Mouse (Mus musculus): Measurements from ENCODE around the gene Gm37240. TPM values are rescaled to one million over a fixed set of nuclear protein-coding genes. Genes with fewer than 3 reads are reported as not detected.

The Gm37240 gene
- polyA plus RNA-seq, 1 experiment from 2014 or later = 1.1 TPM

DNA sequence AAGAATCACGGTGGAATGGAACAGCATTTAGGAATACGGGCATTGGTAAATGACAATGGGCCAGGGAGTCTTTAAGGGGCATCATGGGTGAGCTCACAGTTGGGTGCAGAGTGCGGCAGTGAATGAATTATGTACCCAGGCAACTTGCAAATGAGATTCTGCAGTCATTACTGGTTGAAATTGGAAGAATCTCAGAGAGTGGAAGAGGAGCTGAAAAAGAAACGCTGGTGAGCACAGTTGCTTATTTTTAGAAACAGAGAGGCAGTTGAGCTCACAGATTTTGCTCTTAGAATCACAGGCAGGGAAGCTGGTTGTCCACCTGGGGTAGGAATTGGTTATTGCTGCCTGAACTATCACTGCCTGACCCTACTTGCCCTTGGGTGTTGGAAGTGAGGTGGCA lies 776.6 kb downstream of the Gm37240 start:
- Histone ChIP-seq H3K4me3 (ENCODE audit: low read depth, low read length) (no peak overlapping the region), H3K27ac (ENCODE audit: low read depth, low read length) (no peak overlapping the region), H3K27me3 (replicated peaks; ENCODE audit: control insufficient read depth, insufficient read depth, low read length) (no peaks in the 10 kb centered on the region), H3K4me2 (ENCODE audit: low read length) (no peak overlapping the region), H3K4me1 (ENCODE audit: control insufficient read depth, insufficient read depth, low read length) (peaks cover 3% of the 10 kb centered on the region; the same call in 1 of the 2 replicates), H3K9me3 (replicated peaks; ENCODE audit: control insufficient read depth, low read length) (no peaks in the 10 kb centered on the region), H3K9ac (ENCODE audit: low read length) (no peak overlapping the region), H3K36me3 (ENCODE audit: control insufficient read depth, insufficient read depth, low read length) (no peaks in the 10 kb centered on the region)
- DNase-seq (ENCODE audit: low spot score) (no peak), ATAC-seq (no peak)
- WGBS = 21% methylated on average over 4 of the region's 4 CpGs

- H3K4me3 ChIP-seq (ENCODE audit: low read depth, low read length) = no peak overlapping the region
- no peaks in the 10 kb centered on the region for H3K4me1 ChIP-seq (ENCODE audit: control insufficient read depth, insufficient read depth, low read length)
- no peak overlapping the region for H3K4me2 ChIP-seq (ENCODE audit: low read length)
- no peaks in the 10 kb centered on the region for H3K9me3 ChIP-seq (replicated peaks; ENCODE audit: control insufficient read depth, low read length)
- no peak overlapping the region for H3K9ac ChIP-seq (ENCODE audit: low read length)
- ATAC-seq (no peak), DNase-seq (ENCODE audit: low spot score) (no peak)
- no peak overlapping the region for H3K27ac ChIP-seq (ENCODE audit: low read depth, low read length)
- no peaks in the 10 kb centered on the region for H3K27me3 ChIP-seq (replicated peaks; ENCODE audit: control insufficient read depth, insufficient read depth, low read length)
- H3K36me3 ChIP-seq (ENCODE audit: control insufficient read depth, insufficient read depth, low read length) = no peaks in the 10 kb centered on the region
- 64% methylated on average over 2 of the region's 2 CpGs for WGBS
Observed at GRCm38 (mm10) chr3:85109221-85109620, 778.1 kb downstream of the Gm37240 start.

GRCm38 (mm10) chr3:85108396-85108795 lies 778.9 kb downstream of the Gm37240 start:
- H3K27ac ChIP-seq (ENCODE audit: low read depth, low read length) = no peak overlapping the region
- WGBS = 86% methylated on average over 3 of the region's 3 CpGs
- H3K9me3 ChIP-seq (replicated peaks; ENCODE audit: control insufficient read depth, low read length) = no peaks in the 10 kb centered on the region
- ATAC-seq (no peak), DNase-seq (ENCODE audit: low spot score) (no peak)
- H3K27me3 ChIP-seq (replicated peaks; ENCODE audit: control insufficient read depth, insufficient read depth, low read length) = no peaks in the 10 kb centered on the region
- no peak overlapping the region for H3K9ac ChIP-seq (ENCODE audit: low read length)
- no peaks in the 10 kb centered on the region for H3K4me1 ChIP-seq (ENCODE audit: control insufficient read depth, insufficient read depth, low read length)
- no peak overlapping the region for H3K4me2 ChIP-seq (ENCODE audit: low read length)
- H3K4me3 ChIP-seq (ENCODE audit: low read depth, low read length) = no peak overlapping the region
- no peaks in the 10 kb centered on the region for H3K36me3 ChIP-seq (ENCODE audit: control insufficient read depth, insufficient read depth, low read length)

- WGBS = 60% methylated on average over 11 of the region's 11 CpGs
- H3K9ac ChIP-seq (ENCODE audit: low read length) = no peak overlapping the region
- H3K27ac ChIP-seq (ENCODE audit: low read depth, low read length) = no peak overlapping the region
- DNase-seq (ENCODE audit: low spot score) = peak; percentile 22
- H3K27me3 ChIP-seq (replicated peaks; ENCODE audit: control insufficient read depth, insufficient read depth, low read length) = no peaks in the 10 kb centered on the region
- no peak overlapping the region for H3K4me2 ChIP-seq (ENCODE audit: low read length)
- H3K9me3 ChIP-seq (replicated peaks; ENCODE audit: control insufficient read depth, low read length) = no peaks in the 10 kb centered on the region
- no peaks in the 10 kb centered on the region for H3K36me3 ChIP-seq (ENCODE audit: control insufficient read depth, insufficient read depth, low read length)
- H3K4me3 ChIP-seq (ENCODE audit: low read depth, low read length) = no peak overlapping the region
- ATAC-seq = no peak
- no peaks in the 10 kb centered on the region for H3K4me1 ChIP-seq (ENCODE audit: control insufficient read depth, insufficient read depth, low read length)
Observed at GRCm38 (mm10) chr3:85106956-85107355, 780.4 kb downstream of the Gm37240 start.

- H3K36me3 ChIP-seq (ENCODE audit: control insufficient read depth, insufficient read depth, low read length) = no peaks in the 10 kb centered on the region
- H3K4me1 ChIP-seq (ENCODE audit: control insufficient read depth, insufficient read depth, low read length) = no peaks in the 10 kb centered on the region
- ATAC-seq (no peak), DNase-seq (ENCODE audit: low spot score) (no peak)
- 65% methylated on average over 5 of the region's 5 CpGs for WGBS
- H3K27me3 ChIP-seq (replicated peaks; ENCODE audit: control insufficient read depth, insufficient read depth, low read length) = no peaks in the 10 kb centered on the region
- H3K9me3 ChIP-seq (replicated peaks; ENCODE audit: control insufficient read depth, low read length) = no peaks in the 10 kb centered on the region
- no peak overlapping the region for H3K27ac ChIP-seq (ENCODE audit: low read depth, low read length)
- H3K4me2 ChIP-seq (ENCODE audit: low read length) = no peak overlapping the region
- no peak overlapping the region for H3K4me3 ChIP-seq (ENCODE audit: low read depth, low read length)
- no peak overlapping the region for H3K9ac ChIP-seq (ENCODE audit: low read length)
Observed at GRCm38 (mm10) chr3:85104301-85104700, 783.0 kb downstream of the Gm37240 start.

DNA sequence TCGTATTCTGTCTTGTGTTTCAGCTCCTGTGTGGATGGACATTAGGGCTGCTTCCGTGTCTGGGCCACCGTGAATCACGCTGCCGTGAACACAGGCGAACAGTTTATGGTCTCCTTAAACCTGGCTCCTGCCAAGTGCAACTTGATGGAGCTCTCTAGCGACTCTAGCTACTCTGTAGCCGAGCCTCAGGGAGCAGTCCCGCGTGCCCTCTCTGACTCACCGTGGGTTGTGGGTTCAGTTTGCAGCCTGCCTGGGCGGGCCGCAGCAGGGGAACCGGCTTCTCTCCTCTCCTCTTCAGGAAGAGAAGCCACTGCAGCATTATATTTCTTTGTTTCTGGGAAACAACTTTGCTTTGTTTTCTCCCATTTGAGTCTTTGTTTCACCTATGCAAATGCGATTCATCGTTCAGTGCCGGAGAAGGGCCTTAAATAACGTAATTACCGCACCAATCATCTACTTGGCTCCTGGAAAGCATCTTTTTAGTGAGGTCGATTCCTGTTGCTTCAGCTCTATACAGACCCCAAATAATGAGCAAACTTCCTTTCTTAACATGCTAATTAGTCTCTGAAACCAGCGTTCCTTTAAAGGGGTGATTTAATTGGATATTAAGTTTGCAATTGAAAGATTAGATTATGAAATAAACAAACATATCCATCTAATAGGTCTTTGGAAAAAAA lies 806.3 kb downstream of the Gm37240 start:
- peak overlapping the region; percentile 35 for H3K4me2 ChIP-seq (ENCODE audit: low read length)
- H3K27me3 ChIP-seq (replicated peaks; ENCODE audit: control insufficient read depth, insufficient read depth, low read length) = no peaks in the 10 kb centered on the region
- H3K4me3 ChIP-seq (ENCODE audit: low read depth, low read length) = no peak overlapping the region
- H3K27ac ChIP-seq (ENCODE audit: low read depth, low read length) = no peak overlapping the region
- H3K9me3 ChIP-seq (replicated peaks; ENCODE audit: control insufficient read depth, low read length) = no peaks in the 10 kb centered on the region
- ATAC-seq (peak; percentile 82), DNase-seq (ENCODE audit: low spot score) (peak; percentile 81)
- WGBS = 15% methylated on average over 21 of the region's 21 CpGs
- peaks cover 9% of the 10 kb centered on the region; the same call in 1 of the 2 replicates for H3K4me1 ChIP-seq (ENCODE audit: control insufficient read depth, insufficient read depth, low read length)
- peak overlapping the region; percentile 13; the same call in 1 of the 2 replicates for H3K9ac ChIP-seq (ENCODE audit: low read length)
- no peaks in the 10 kb centered on the region for H3K36me3 ChIP-seq (ENCODE audit: control insufficient read depth, insufficient read depth, low read length)

DNA sequence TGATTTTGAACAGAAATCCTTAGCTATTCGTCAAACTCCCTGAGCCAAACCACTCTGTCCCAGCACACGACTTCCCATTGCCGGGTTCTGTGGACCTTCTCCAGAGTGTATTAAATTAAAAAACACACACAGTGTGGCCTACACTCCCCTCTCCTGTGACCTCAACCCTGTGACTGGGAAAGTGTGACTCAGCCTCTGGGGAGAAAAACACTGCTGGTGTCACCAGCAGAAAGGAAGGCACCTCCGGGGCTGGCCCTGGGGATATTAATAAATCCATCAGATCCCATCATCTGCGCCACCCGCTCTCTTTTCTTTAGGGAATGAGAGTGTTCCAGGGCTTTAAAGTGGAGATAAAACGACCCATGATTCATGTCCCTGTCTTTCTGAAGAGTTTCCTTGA lies 823.2 kb downstream of the Gm37240 start:
- H3K9ac ChIP-seq (ENCODE audit: low read length) = no peak overlapping the region
- no peaks in the 10 kb centered on the region for H3K9me3 ChIP-seq (replicated peaks; ENCODE audit: control insufficient read depth, low read length)
- no peaks in the 10 kb centered on the region for H3K27me3 ChIP-seq (replicated peaks; ENCODE audit: control insufficient read depth, insufficient read depth, low read length)
- no peak overlapping the region for H3K27ac ChIP-seq (ENCODE audit: low read depth, low read length)
- WGBS = 82% methylated on average over 7 of the region's 7 CpGs
- H3K4me1 ChIP-seq (ENCODE audit: control insufficient read depth, insufficient read depth, low read length) = no peaks in the 10 kb centered on the region
- H3K4me3 ChIP-seq (ENCODE audit: low read depth, low read length) = no peak overlapping the region
- no peak overlapping the region for H3K4me2 ChIP-seq (ENCODE audit: low read length)
- DNase-seq (ENCODE audit: low spot score) (no peak), ATAC-seq (no peak)
- H3K36me3 ChIP-seq (ENCODE audit: control insufficient read depth, insufficient read depth, low read length) = no peaks in the 10 kb centered on the region

DNA sequence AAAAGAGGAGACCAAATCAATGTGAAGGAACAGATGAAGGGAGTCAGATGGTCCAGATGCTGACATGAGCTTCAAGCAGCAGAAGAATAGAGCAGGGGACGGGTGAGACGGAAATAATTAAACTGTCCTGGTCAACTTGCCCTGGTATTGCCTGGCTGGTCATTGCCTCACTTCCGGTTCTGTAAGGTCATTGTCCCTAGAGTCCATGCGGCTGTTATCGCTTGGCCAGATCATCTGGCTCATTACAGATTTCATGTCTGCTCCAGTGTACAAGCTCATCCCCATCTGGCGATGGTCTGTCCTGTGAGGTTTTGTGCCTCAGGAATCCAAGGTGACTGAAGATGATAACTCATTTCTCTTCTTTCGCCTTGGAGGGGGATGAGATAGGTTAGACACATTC lies 827.2 kb downstream of the Gm37240 start:
- ATAC-seq = no peak
- DNase-seq (ENCODE audit: low spot score) = no peak
- no peaks in the 10 kb centered on the region for H3K27me3 ChIP-seq (replicated peaks; ENCODE audit: control insufficient read depth, insufficient read depth, low read length)
- H3K27ac ChIP-seq (ENCODE audit: low read depth, low read length) = no peak overlapping the region
- no peaks in the 10 kb centered on the region for H3K4me1 ChIP-seq (ENCODE audit: control insufficient read depth, insufficient read depth, low read length)
- H3K36me3 ChIP-seq (ENCODE audit: control insufficient read depth, insufficient read depth, low read length) = no peaks in the 10 kb centered on the region
- 95% methylated on average over 7 of the region's 7 CpGs for WGBS
- H3K9ac ChIP-seq (ENCODE audit: low read length) = no peak overlapping the region
- no peaks in the 10 kb centered on the region for H3K9me3 ChIP-seq (replicated peaks; ENCODE audit: control insufficient read depth, low read length)
- no peak overlapping the region for H3K4me2 ChIP-seq (ENCODE audit: low read length)
- no peak overlapping the region for H3K4me3 ChIP-seq (ENCODE audit: low read depth, low read length)

DNA sequence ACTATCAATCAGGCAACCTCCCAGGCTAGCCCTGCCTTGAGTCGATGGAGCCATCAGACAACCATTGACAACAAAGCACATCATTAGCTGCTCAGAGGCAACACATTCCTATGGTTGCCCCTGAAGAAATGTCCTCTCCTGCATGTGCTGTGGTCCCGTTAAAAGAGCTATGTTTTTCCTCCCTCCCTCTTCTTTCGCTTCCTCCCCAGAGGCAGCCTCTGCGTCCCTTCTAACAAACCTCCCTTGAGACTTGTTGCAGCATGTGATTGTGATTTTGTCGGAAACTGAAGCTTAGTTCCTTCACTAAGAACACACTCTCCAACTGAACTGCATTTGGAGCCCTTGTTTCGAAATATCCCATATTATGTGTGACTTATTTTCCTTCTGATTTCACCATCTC lies 830.1 kb downstream of the Gm37240 start:
- WGBS = 85% methylated on average over 6 of the region's 6 CpGs
- H3K9me3 ChIP-seq (replicated peaks; ENCODE audit: control insufficient read depth, low read length) = no peaks in the 10 kb centered on the region
- no peak overlapping the region for H3K4me2 ChIP-seq (ENCODE audit: low read length)
- no peak overlapping the region for H3K27ac ChIP-seq (ENCODE audit: low read depth, low read length)
- ATAC-seq = no peak
- H3K36me3 ChIP-seq (ENCODE audit: control insufficient read depth, insufficient read depth, low read length) = no peaks in the 10 kb centered on the region
- H3K4me1 ChIP-seq (ENCODE audit: control insufficient read depth, insufficient read depth, low read length) = no peaks in the 10 kb centered on the region
- H3K27me3 ChIP-seq (replicated peaks; ENCODE audit: control insufficient read depth, insufficient read depth, low read length) = no peaks in the 10 kb centered on the region
- no peak overlapping the region for H3K9ac ChIP-seq (ENCODE audit: low read length)
- no peak overlapping the region for H3K4me3 ChIP-seq (ENCODE audit: low read depth, low read length)
- no peak for DNase-seq (ENCODE audit: low spot score)
